Mouse (Mus musculus): ENCODE results near the gene Filip1l.

GRCm38 (mm10) chr16:57383266-57383971, 30.5 kb downstream of the Filip1l start:
- TF ChIP-seq CTCF (IDR thresholded peaks at IDR 0.05; ENCODE audit: low read depth, low read length) (no peak), POLR2A (IDR thresholded peaks at IDR 0.05; ENCODE audit: borderline replicate concordance, low read depth, low read length) (no peak)
